Mouse (Mus musculus): ENCODE data around the gene Smarcd1. TPM values are rescaled to one million over a fixed set of nuclear protein-coding genes. Genes with fewer than 3 reads are reported as not detected.

Gene Smarcd1
- polyA plus RNA-seq, 1 experiment from 2014 or later: 111 TPM

DNA sequence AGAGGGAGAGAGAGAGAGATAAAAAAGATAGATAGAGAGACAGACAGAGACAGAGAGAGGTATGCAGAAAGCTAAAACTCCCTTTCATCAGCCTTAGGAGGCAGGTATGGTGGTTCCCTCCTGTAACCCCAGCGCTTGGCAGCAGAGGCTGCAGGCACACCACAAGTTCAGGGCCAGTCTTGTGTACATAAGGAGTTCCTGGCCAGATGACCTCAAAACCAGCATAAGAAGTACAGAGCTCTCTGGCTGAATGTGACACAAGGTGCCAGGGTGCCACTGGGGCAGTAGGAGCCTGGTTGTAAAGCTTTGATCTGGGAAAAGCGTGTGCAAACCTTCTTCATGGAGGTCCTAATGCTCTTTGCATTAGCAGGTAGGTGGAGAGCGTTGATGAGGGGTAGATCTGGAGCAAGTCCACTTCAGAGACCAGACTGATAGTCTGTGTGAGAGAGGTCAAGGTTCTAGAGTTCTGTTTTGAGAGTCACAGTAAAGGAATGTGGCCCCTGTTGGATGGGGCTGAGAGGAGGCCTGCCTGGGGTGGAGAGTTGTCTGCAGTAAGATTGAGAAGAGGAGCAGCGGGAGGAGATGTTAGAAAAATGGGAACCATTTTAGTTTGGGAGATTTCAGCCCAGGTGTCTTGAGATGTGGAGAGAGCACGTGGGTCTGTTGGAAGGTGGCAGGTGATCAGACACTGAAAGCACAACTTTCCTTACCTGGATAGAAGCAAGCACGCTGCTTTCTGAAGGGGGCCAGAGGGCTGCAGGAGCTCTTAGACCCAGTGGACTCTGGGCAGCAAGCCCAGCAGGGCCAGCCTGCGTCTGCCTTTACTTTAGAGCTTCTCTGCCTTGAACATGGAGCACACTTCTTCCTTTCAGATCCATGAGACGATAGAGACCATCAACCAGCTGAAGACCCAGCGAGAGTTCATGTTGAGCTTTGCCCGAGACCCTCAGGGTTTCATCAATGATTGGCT, 8.6 kb downstream of the Smarcd1 start:
- Histone ChIP-seq H3K27me3 (replicated peaks; ENCODE audit: control insufficient read depth, insufficient read depth, low read length) (no peaks in the 10 kb centered on the region), H3K4me2 (ENCODE audit: low read length) (no peak overlapping the region), H3K4me1 (replicated peaks; ENCODE audit: control insufficient read depth, insufficient read depth, low read length) (peaks cover 8% of the 10 kb centered on the region), H3K9ac (replicated peaks; ENCODE audit: low read depth, low read length) (no peak overlapping the region), H3K27ac (ENCODE audit: low read length) (no peak overlapping the region), H3K4me3 (replicated peaks; ENCODE audit: low read length) (no peak overlapping the region), H3K9me3 (ENCODE audit: control insufficient read depth, low read length) (no peaks in the 10 kb centered on the region), H3K36me3 (ENCODE audit: control insufficient read depth, insufficient read depth) (peaks cover 59% of the 10 kb centered on the region)
- no peak for ATAC-seq
- WGBS: 95% methylated on average over 10 of the region's 10 CpGs

DNA sequence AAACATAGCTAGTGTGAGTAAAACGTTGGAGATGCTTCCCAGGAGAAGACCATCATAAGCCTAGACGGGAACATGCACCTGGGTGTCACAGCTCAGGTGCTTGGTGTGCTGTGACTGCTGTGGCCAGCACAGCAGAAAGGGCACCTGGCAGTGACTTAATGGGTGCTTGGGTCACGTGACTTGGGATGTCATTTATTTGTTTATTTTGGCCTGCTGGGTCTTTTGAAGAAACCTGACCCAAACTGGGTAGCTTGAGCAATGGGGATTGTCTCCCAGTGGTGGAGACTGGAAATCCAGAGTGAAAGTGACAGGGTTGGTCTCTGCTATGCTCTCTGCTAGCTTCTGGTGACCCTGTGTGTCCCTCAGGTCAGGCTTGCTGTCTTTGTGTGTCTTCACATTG, 9.6 kb downstream of the Smarcd1 start:
- H3K36me3 ChIP-seq (ENCODE audit: control insufficient read depth, insufficient read depth): peaks cover 59% of the 10 kb centered on the region
- no peak overlapping the region for H3K9ac ChIP-seq (replicated peaks; ENCODE audit: low read depth, low read length)
- peaks cover 16% of the 10 kb centered on the region for H3K4me1 ChIP-seq (replicated peaks; ENCODE audit: control insufficient read depth, insufficient read depth, low read length)
- WGBS: 80% methylated on average over 3 of the region's 3 CpGs
- H3K9me3 ChIP-seq (ENCODE audit: control insufficient read depth, low read length): no peaks in the 10 kb centered on the region
- H3K4me3 ChIP-seq (replicated peaks; ENCODE audit: low read length): no peak overlapping the region
- no peak overlapping the region for H3K27ac ChIP-seq (ENCODE audit: low read length)
- no peak for ATAC-seq
- no peak overlapping the region for H3K4me2 ChIP-seq (ENCODE audit: low read length)
- H3K27me3 ChIP-seq (replicated peaks; ENCODE audit: control insufficient read depth, insufficient read depth, low read length): no peaks in the 10 kb centered on the region

DNA sequence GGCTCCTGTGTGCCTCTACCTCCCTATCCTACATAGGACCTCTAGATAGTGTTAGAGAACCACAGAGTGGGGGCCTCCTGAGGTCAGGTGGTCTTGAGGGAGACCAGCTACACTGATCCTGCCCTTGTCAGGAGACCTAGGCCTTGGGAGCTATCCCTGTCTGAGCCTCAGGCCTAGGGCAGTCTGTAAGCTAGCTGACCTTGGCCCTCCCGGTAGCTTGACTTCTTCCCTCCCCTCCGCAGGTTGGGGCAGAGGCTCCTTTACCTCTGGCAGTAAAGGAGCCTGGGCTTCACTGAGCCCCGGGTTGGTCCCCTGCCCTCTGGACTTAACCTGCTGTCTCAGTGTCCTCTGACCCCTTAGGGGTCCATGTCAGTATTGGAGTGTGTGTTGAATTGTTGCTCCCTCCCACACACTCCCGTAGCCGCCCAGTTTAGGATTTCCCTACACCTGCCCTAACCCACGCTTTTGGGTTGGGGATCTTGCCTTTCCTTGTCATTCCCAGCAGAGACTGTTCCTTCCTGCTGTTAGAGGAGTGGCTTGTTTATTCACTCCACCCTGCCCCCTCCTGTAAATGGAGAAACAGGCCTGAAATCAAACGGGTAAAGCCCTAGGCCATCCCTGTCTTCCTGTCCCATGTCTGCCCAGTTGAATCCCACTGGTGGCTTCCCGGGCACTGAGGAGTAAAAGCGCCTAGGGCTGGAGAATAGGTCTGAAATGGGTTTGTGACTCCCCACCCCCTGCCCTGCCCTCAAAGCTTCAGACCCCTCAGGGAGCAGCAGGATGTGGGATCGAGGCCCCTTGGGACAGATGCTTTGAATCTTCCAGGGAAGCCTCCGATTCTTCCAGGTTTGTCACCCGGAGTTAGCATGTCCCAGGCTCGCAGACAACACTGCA, 11.0 kb downstream of the Smarcd1 start:
- no peak overlapping the region for H3K27ac ChIP-seq (ENCODE audit: low read length)
- WGBS: 78% methylated on average over 13 of the region's 13 CpGs

DNA sequence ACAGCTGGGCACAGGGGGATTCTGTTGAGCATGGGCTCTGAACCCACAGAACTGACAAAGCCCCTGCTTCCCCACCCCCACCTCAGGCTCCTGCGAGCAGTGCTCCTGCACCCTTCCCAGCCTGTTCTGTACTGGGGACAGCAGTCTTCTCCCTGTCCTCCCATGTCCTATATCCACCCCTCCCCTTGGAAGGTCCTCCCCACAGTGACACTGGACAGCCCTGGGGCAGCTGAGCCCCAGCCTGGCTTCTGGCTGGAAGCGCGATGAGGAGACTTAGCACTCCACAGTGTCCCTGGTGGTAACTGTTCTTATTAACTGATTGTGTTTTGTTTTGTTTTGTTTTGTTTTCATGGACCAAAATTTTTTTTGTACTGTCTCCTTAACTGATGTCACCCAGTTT, 11.6 kb downstream of the Smarcd1 start:
- Histone ChIP-seq H3K4me1 (replicated peaks; ENCODE audit: control insufficient read depth, insufficient read depth, low read length) (peaks cover 25% of the 10 kb centered on the region), H3K36me3 (ENCODE audit: control insufficient read depth, insufficient read depth) (peaks cover 44% of the 10 kb centered on the region), H3K4me3 (replicated peaks; ENCODE audit: low read length) (no peak overlapping the region), H3K9ac (replicated peaks; ENCODE audit: low read depth, low read length) (no peak overlapping the region), H3K9me3 (ENCODE audit: control insufficient read depth, low read length) (no peaks in the 10 kb centered on the region), H3K27me3 (replicated peaks; ENCODE audit: control insufficient read depth, insufficient read depth, low read length) (no peaks in the 10 kb centered on the region), H3K27ac (ENCODE audit: low read length) (peak overlapping the region; percentile 33), H3K4me2 (ENCODE audit: low read length) (no peak overlapping the region)
- ATAC-seq: no peak
- WGBS: 79% methylated on average over 3 of the region's 3 CpGs

More for the DNA sequence above, 11.0 kb downstream of the Smarcd1 start:
- Histone ChIP-seq H3K36me3 (ENCODE audit: control insufficient read depth, insufficient read depth) (peaks cover 49% of the 10 kb centered on the region), H3K9me3 (ENCODE audit: control insufficient read depth, low read length) (no peaks in the 10 kb centered on the region), H3K27me3 (replicated peaks; ENCODE audit: control insufficient read depth, insufficient read depth, low read length) (no peaks in the 10 kb centered on the region), H3K9ac (replicated peaks; ENCODE audit: low read depth, low read length) (no peak overlapping the region), H3K4me1 (replicated peaks; ENCODE audit: control insufficient read depth, insufficient read depth, low read length) (peaks cover 25% of the 10 kb centered on the region), H3K4me2 (ENCODE audit: low read length) (no peak overlapping the region), H3K4me3 (replicated peaks; ENCODE audit: low read length) (no peak overlapping the region)
- no peak for ATAC-seq

DNA sequence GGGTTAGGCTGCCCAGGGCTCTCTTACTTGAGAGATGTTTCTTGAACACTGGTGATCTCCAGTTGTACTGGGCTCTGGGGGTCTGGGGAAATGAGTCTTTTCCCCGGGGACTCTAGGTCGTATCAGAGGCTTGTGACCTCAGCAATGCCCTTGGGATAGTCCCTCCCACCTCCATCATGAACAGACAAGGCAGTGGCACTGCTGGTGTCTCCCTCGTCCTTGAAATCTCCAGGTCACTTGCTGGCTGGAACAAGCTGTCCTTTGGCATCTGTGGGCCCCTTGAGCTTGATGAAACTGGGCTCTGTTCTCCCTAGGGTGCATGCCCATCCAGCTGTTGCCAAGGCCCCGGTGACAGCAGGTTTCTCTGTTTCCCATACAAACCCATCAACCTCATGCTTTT, 12.3 kb downstream of the Smarcd1 start:
- Histone ChIP-seq H3K27ac (ENCODE audit: low read length) (peak overlapping the region; percentile 41; the same call in 1 of the 2 replicates), H3K9me3 (ENCODE audit: control insufficient read depth, low read length) (no peaks in the 10 kb centered on the region), H3K9ac (replicated peaks; ENCODE audit: low read depth, low read length) (no peak overlapping the region), H3K4me3 (replicated peaks; ENCODE audit: low read length) (no peak overlapping the region), H3K27me3 (replicated peaks; ENCODE audit: control insufficient read depth, insufficient read depth, low read length) (no peaks in the 10 kb centered on the region), H3K4me2 (ENCODE audit: low read length) (no peak overlapping the region), H3K36me3 (ENCODE audit: control insufficient read depth, insufficient read depth) (peaks cover 39% of the 10 kb centered on the region), H3K4me1 (replicated peaks; ENCODE audit: control insufficient read depth, insufficient read depth, low read length) (peaks cover 25% of the 10 kb centered on the region)
- WGBS: 72% methylated on average over 4 of the region's 4 CpGs
- ATAC-seq: no peak

DNA sequence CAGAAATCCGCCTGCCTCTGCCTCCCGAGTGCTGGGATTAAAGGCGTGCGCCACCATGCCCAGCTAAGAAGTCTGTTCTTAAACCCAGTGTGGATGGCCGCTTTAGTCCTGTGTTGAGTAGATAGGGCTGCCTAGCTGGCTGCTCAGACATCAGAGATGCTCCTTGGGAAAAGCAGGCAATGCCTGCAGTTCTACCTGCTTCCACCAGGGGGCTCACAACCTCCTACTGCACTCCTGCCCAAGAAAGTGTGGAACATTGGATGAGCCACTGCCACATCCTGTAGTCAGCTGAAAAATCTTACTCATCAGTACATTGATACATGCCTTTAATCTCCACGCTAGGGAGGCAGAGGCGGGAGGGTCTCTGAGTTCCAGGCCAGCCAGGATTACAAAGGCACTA, 12.9 kb downstream of the Smarcd1 start:
- no peaks in the 10 kb centered on the region for H3K9me3 ChIP-seq (ENCODE audit: control insufficient read depth, low read length)
- H3K27me3 ChIP-seq (replicated peaks; ENCODE audit: control insufficient read depth, insufficient read depth, low read length): no peaks in the 10 kb centered on the region
- WGBS: 53% methylated on average over 7 of the region's 7 CpGs
- H3K9ac ChIP-seq (replicated peaks; ENCODE audit: low read depth, low read length): no peak overlapping the region
- ATAC-seq: peak; percentile 39
- H3K4me2 ChIP-seq (ENCODE audit: low read length): no peak overlapping the region
- peak overlapping the region; percentile 82 for H3K27ac ChIP-seq (ENCODE audit: low read length)
- H3K4me3 ChIP-seq (replicated peaks; ENCODE audit: low read length): no peak overlapping the region
- peaks cover 25% of the 10 kb centered on the region for H3K4me1 ChIP-seq (replicated peaks; ENCODE audit: control insufficient read depth, insufficient read depth, low read length)
- peaks cover 33% of the 10 kb centered on the region for H3K36me3 ChIP-seq (ENCODE audit: control insufficient read depth, insufficient read depth)

DNA sequence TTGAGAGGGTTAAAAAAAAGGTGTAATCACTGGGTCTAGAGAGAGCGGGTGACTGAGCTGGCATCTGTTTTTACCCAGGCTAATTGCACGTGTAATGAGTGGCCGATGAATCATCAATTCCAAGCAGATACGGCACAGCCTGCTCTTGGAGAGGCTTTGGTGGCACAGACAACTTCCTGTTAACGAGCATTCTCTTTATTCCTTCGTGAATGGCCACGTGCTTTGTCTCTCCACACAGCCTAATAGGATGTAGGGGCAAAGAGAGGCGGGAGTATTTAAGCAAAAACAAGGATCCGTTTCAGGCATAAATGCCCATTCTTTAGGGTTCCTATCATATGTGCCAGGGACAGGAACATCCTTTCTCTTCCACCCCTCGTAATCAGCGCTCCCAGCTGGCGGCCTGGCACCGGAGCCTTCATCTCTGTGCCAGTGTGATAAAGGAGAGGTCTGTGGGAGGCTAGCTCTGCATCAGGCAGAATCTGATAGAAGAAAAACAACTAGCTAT, 13.5 kb downstream of the Smarcd1 start:
- Histone ChIP-seq H3K27me3 (replicated peaks; ENCODE audit: control insufficient read depth, insufficient read depth, low read length) (no peaks in the 10 kb centered on the region), H3K9ac (replicated peaks; ENCODE audit: low read depth, low read length) (no peak overlapping the region; the same call in 1 of the 2 replicates), H3K4me3 (replicated peaks; ENCODE audit: low read length) (no peak overlapping the region), H3K4me1 (replicated peaks; ENCODE audit: control insufficient read depth, insufficient read depth, low read length) (peaks cover 25% of the 10 kb centered on the region), H3K27ac (ENCODE audit: low read length) (peak overlapping the region; percentile 82), H3K36me3 (ENCODE audit: control insufficient read depth, insufficient read depth) (peaks cover 30% of the 10 kb centered on the region), H3K4me2 (ENCODE audit: low read length) (no peak overlapping the region), H3K9me3 (ENCODE audit: control insufficient read depth, low read length) (no peaks in the 10 kb centered on the region)
- peak; percentile 71 for ATAC-seq
- 17% methylated on average over 13 of the region's 13 CpGs for WGBS

DNA sequence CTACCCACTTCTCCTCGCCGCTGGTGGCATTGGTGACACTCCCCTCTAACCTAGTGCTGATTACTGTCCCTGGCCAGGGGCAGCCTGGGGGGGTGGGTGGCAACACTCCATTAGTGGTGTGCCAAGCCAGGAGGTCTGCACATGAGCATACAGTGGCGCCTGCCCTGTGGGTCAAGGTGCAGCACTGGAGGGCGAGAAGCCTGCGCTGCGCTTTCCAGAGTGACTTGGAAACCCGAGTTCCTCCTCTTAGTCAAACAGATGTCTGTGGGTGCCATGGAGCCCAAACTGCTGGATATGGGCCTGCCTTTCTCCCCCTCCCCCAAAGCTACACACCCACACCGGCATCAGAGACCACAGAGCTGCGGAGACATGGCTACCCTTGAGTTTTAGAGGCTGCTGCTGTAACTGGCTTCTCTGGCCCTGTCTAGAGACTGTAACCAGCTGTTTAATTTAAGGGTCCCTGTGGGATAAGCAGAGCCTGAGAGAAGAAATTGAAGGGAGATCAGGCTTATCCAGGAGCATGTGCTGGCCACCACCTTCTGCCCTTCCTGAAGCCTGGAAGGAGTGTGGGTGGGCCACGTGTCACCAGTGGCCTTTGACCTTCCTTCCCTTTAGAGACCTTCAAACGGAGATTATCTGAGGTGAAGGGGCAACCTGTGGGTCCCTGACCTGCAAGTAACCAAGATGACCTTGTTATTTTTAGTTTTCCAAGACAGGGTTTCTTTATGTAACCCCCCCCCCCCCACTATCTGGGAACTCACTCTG, 14.2 kb downstream of the Smarcd1 start:
- no peak overlapping the region for H3K9ac ChIP-seq (replicated peaks; ENCODE audit: low read depth, low read length)

More for the DNA sequence above, 14.2 kb downstream of the Smarcd1 start:
- Histone ChIP-seq H3K4me1 (replicated peaks; ENCODE audit: control insufficient read depth, insufficient read depth, low read length) (peaks cover 25% of the 10 kb centered on the region), H3K27me3 (replicated peaks; ENCODE audit: control insufficient read depth, insufficient read depth, low read length) (no peaks in the 10 kb centered on the region), H3K27ac (ENCODE audit: low read length) (peak overlapping the region; percentile 82), H3K4me2 (ENCODE audit: low read length) (no peak overlapping the region), H3K4me3 (replicated peaks; ENCODE audit: low read length) (no peak overlapping the region), H3K36me3 (ENCODE audit: control insufficient read depth, insufficient read depth) (peaks cover 23% of the 10 kb centered on the region), H3K9me3 (ENCODE audit: control insufficient read depth, low read length) (no peaks in the 10 kb centered on the region)
- WGBS: 64% methylated on average over 11 of the region's 11 CpGs
- ATAC-seq: peak; percentile 3; the same call in 1 of the 2 replicates

Measured in forebrain, embryonic 16.5 days (tissue).